Mouse (Mus musculus): ENCODE data around the gene A230050P20Rik. TPM values are rescaled to one million over a fixed set of nuclear protein-coding genes. Genes with fewer than 3 reads are reported as not detected.

A230050P20Rik gene
- polyA plus RNA-seq, 1 experiment = 227 TPM

GRCm38 (mm10) chr9:20872991-20873390 lies 4.5 kb downstream of the A230050P20Rik start:
- DNase-seq (ENCODE audit: extremely low spot score in 1 of 2, low spot score in 1 of 2) = no peak

DNA sequence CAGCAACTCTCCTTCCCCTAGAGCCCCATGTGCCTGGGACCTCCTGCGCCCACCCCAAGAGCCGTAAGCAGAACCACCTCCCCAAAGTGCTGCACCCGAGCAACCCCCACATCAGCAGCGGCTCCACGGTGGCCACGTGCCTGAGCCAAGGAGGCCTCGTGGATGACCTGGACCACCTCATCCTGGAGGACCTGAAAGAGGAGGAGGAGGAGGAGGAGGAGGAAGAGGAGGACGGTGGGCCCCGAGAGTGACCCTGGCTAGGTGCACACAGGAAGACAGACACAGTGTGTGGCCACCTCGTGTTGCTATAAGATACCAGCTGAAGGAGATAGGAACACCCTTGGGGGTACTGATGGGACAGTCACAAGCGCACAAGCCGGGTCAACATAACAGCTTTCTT lies 5.1 kb downstream of the A230050P20Rik start:
- no peak for DNase-seq (ENCODE audit: extremely low spot score in 1 of 2, low spot score in 1 of 2)

DNA sequence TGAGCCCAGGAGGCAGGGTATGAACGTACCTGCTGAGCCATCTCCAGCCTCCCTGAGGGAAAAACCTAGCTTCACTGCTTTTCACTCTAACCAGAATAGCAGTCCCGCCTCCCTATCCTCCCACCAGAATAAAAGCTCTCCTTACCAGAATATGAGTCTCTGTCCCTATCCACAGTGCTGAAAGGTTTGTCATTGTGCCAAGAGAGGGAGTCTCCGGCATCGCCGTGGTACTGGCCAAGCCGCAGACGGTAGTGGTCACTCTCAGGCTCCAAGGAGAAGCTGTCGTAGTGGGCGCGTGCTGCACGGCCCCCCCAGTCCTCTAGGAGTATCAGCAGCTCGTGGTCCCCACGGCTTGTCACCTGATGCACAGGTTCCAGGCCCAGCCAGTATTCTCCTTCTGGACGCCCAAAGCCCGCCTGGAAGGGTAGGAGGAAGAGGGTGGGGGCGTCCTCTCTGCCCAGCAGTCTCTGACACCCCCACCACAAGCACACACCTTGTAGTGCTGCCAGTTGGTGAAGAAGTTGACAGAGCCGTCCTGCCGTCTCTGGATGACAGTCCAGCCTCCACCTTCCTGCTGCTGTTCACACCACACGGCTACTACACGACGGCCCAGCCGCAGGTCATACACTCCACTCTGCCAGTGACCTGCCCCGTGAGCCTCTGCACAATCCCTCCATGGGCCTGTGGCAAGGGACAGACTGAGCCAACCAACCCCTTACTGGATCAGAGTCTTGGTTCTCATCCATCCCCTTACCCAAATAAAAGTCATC lies 6.8 kb downstream of the A230050P20Rik start:
- DNase-seq (ENCODE audit: extremely low spot score in 1 of 2, low spot score in 1 of 2) = peak in 1 of 2 experiments; percentile 73

- DNase-seq (ENCODE audit: extremely low spot score in 1 of 2, low spot score in 1 of 2) = no peak
These were observed 8.1 kb downstream of the A230050P20Rik start for GRCm38 (mm10) chr9:20876318-20877117.

- DNase-seq (ENCODE audit: extremely low spot score in 1 of 2, low spot score in 1 of 2) = no peak
These were observed 8.9 kb downstream of the A230050P20Rik start for GRCm38 (mm10) chr9:20877118-20878040.

DNA sequence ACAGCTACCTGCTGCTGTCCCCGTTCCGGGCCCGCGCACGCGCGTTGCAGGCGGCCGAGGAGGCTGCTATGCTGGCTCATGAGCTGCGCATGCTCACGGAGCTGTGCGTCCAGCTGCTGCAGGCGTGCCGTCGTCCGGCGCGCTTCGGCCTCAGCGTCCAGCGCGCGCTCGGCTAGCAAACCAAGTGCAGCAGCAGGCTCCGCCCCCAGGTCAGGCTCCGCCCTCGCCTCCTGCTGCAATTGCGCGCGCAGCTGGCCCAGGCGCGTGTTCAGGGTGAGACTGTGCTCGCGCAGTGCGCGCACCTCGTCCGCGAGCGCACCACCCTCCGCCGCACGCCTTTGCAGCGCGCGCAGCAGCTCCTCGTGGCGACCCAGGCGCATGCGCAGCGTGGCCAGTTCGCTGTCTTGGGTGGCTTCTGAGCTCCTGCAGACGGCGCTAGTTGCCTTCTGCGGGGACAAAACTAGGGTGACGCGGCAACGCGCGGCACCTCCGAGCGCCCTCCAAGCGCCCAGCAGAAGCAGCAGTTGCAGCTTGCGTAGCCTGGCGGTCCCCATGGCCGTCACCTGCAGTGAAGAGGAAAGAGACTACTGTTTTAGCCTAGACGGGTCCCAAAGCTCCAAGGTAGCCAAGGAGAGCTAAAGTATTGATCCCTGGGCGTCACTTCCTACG lies 9.7 kb downstream of the A230050P20Rik start:
- peak; percentile 99 for DNase-seq (ENCODE audit: extremely low spot score in 1 of 2, low spot score in 1 of 2)

DNA sequence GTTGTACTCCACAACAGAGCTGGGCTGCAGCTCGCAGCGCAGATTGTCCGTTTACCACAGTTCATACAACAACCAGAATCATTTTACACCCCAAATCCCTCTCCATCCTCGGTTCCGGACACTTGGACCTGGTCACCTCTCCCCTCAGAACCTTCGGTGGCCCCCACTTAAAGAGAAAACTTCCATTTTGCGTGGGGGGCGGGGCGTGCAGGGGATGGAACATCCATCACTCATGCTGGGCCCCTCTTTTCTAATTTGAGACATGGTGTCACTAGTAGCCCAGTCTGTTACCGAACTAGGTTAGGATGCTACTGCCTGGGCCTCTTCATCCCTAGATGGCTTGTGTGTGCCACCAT lies 10.2 kb downstream of the A230050P20Rik start:
- DNase-seq (ENCODE audit: extremely low spot score in 1 of 2, low spot score in 1 of 2) = peak in 1 of 2 experiments; percentile 54

DNA sequence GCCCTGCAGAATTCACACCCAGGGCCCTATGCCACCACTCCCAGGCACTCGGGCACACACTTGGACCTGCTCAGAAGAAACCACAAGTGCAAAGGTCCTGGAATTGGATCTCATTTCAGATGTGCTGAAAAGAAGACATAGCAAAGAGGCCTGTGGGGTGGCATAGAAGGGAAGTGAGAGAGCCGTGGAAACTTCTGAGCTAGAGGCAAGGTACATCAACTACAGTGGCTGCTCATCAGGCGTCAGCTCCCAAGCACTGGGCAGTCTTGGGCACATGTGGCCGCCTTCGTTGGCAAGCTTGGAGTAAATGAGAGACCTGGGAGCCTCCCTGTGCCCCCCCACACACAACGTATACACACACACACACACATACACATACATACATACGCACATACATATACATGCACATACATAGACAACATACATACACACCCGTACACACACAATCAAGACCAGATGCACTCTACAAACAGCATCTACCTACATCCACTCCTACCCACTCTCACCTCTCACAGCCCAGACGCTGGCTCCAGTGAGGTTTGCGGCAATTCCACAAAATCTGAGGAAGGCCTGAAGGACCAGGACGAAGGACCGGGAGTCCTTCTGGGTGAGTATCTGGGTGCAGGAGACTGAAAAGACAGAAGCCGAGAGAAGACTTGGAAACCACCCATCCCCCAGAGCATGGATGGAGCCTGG lies 10.8 kb downstream of the A230050P20Rik start, which contains the start of gene Angptl6:
Gene Angptl6 (minus strand): TSS at position 631 of the 696 bp plus-strand sequence.
- DNase-seq (ENCODE audit: extremely low spot score in 1 of 2, low spot score in 1 of 2) = no peak

GRCm38 (mm10) chr9:20886563-20886962 lies 18.1 kb downstream of the A230050P20Rik start:
- DNase-seq (ENCODE audit: extremely low spot score in 1 of 2, low spot score in 1 of 2) = no peak

DNA sequence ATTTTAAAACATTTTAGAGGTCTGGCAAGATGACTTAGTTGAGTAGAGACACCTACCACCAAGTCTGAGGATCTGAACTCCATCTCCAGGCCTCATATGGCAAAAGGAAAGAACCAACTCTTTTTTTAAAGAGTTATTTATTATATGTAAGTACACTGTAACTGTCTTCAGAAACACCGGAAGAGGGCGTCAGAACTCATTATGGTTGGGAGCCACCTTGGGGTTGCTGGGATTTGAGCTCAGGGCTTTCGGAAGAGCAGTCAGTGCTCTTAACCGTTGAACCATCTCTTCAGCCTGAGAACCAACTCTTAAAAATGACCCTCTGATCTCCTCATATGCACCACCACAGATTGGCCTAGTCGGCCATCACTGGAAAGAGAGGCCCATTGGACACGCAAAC lies 18.7 kb downstream of the A230050P20Rik start:
- no peak for DNase-seq (ENCODE audit: extremely low spot score in 1 of 2, low spot score in 1 of 2)

DNA sequence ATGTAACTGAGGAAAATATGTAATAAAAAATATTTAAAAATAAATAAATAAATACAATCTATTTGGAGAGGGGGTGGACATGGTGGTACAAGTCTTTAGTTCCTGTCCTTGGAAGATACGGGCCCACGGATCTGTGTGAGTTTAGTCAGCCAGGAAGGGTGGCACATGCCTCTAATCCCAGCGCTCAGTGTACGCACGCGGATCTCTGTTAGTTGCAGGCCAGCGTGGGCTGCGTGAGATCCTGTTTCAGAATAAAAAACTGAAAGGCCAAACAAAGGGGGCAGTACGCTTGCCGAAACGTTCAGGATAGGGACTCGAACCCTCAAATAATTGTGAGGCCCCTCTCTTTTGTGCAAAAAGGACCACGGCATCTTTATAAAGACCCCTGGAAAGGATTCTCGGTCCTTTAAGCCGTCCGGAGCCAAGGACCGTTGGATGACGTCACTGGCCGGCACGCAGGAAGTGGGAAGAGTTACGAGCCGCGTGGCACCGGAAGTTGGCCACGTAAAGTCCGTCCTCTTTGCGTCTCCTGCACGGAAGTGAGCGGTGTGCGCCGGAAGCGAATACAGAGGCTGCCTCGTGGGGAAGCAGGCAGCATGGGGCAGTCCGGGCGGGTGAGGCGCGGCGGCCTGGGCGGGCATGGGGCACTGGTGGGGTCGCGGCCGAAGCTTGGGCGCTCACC lies 19.4 kb downstream of the A230050P20Rik start, which contains the start of gene Ppan:
Gene Ppan (plus strand): TSS at position 472 of the 682 bp plus-strand sequence.
- DNase-seq (ENCODE audit: extremely low spot score in 1 of 2, low spot score in 1 of 2) = peak; percentile 95 to 98

DNA sequence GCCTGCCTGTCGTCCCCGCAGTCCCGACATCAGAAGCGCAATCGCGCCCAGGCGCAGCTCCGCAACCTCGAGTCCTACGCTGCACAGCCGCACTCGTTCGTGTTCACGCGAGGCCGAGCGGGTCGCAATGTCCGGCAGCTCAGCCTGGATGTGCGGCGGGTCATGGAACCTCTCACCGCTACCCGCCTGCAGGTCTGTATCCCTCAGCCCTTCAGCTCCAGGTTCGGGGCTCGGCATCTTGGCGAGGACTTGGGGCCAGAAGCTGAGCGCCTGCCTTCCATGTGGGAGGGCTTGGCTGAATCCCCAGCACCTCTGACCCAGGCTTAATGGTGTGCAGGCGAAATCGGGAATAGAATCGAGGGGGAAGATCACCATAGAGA lies 19.9 kb downstream of the A230050P20Rik start:
- DNase-seq (ENCODE audit: extremely low spot score in 1 of 2, low spot score in 1 of 2) = no peak

DNA sequence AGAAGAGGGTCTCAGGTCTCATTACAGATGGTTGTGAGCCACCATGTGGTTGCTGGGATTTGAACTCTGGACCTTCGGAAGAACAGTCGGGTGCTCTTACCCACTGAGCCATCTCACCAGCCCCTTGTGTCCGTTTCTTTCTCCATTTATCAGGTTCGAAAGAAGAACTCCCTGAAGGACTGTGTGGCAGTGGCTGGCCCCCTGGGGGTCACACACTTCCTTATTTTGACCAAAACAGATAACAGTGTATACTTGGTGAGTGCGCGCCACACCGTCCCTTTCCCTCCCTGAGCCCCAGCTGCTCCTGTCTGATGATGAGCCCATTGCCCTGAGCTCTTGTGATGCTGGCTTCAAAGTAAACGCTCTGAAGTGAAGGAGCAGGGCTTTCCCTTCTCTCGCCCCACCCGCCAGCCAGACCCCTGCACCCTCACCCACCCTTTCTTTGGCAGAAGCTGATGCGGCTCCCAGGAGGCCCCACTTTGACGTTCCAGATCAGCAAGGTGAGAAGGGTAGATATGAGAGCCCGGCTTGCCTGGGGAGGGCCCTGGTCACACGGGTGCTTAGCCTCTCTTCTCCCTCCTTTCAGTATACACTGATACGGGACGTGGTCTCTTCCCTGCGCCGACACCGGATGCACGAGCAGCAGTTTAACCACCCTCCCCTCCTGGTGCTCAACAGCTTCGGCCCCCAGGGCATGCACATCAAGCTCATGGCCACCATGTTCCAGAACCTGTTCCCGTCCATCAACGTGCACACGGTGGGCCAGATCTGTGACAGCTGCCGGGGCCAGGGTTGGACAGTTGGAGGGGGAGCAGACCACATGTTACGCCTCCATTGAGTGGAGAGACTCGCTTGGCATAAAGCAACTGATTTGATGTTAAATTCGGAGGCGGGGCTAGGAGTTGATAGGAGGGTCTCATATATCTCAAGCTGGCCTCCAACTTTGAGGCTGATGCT lies 21.0 kb downstream of the A230050P20Rik start:
- DNase-seq (ENCODE audit: extremely low spot score in 1 of 2, low spot score in 1 of 2) = no peak

DNA sequence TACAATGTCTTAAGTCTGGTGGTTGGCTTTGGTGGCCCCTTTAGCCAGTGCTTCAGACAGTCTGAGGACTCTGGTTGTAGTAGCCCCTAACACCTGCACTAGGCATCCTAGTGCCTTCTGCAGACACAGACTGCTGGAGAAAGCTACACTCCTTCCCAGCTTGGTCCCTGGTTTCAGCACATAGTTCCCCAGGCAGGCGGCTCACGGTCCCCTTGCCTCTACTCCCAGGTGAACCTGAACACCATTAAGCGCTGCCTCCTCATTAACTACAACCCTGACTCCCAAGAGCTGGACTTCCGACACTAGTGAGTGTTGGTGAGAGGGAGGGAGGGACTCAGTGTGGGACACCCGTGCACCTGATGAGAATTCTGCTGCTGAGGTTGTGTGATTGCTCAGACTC lies 22.0 kb downstream of the A230050P20Rik start:
- DNase-seq (ENCODE audit: extremely low spot score in 1 of 2, low spot score in 1 of 2) = no peak

DNA sequence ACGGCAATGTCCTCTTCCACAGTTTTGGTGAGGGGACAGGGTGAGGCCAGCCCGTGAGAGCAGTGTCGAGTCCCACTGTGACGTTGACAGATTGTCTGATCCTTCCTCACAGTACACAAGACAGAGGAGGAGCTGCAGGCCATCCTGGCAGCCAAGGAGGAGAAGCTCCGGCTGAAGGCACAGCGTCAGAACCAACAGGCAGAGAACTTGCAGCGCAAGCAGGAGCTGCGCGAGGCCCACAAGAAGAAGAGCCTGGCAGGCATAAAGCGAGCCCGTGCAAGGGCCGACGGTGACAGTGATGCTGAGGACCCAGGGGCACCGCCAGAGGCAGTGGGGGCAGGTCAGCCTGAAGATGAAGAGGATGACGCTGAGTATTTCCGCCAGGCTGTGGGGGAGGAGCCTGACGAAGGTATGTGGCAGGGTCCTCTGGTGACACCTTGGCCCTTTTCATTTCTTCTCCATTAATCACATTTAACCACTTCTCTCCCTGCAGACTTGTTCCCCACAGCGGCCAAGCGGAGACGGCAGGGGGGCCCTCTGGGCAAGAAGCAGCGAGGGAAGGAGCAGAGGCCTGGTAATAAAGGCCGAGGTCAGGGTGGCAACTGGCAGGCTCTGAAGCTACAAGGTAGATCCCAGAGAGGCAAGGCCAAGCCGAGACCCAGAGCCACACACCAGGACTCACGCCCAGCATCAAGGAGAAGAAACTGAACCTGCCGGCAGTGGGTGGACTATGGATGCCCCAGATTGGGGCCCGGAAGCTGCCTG lies 23.1 kb downstream of the A230050P20Rik start:
- no peak for DNase-seq (ENCODE audit: extremely low spot score in 1 of 2, low spot score in 1 of 2)

DNA sequence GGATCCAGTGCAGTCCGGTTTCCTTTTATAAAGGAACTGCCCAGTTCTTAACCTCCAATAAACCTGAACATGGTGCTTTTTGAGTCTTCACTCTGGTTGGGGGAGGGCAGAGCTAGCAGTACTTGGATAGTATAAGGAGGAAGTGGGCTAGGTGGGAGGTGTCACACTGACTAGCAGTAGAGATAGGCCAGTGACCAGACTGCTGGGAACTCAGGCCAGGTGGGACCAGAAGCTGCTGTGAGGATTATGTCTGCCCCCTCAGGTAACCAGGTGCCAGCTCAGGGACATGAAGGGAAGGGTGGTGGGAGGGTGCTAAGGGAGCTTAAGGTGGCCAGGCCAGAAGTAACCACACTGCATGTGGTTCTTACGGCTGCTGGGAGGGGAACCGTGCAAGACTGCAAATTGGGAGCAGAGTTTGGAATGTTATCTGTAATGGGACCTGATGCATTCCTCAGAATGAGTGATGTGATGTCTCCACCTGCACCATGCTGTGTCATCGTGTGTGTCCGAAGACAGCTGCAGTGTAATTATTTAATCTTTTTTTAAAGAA lies 23.7 kb downstream of the A230050P20Rik start:
- no peak for DNase-seq (ENCODE audit: extremely low spot score in 1 of 2, low spot score in 1 of 2)

GRCm38 (mm10) chr9:20893069-20893468 lies 24.6 kb downstream of the A230050P20Rik start:
- no peak for DNase-seq (ENCODE audit: extremely low spot score in 1 of 2, low spot score in 1 of 2)
